Comparison of ENCODE assay signal across 9 mouse cellular contexts in the genomic region with DNA sequence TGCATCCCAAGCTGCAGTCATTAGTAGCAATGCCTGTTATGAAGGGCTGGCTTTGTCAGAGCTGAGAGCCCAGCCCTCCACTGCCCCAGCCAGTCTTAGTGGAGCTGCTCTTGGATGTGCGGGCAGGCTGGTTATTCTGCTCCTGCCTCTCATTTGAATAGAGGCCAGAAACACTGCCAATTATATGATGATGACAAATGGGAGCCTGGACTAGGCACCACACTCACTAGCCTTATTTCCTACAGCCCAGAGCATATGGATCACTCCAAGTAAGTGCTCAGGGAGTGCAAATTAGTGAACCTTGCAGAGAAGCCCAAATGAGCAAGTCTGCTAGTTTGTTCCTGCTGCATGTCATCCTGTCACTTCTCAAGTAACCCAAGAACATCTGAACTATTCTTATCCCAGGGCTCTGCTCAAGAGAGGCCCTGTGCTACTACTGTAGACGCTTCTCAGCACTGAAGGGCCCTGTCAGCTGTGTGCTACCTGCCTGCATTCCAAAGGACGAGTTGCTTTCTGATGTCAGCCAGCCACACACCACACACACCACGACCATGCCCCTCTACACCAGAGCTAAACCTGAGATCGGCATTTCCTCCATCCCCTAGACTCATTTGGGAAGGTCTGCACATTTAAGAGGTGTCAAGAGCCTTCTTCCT.
DNase-seq lines count a peak whose midpoint lies in the region; ATAC-seq and TF ChIP-seq lines count a peak whose summit lies in the region.
"Had no signal": no experiment of that assay in that cellular context is flagged by ENCODE, and none has a peak within 500 bp of the region (broad histone marks: within the 10 kb centered on the region; RNA-seq: fewer than 3 reads in every experiment).

No protein-coding gene starts in this region.

- H3K27me3 ChIP-seq in hindbrain, postnatal 0 days (ENCODE audit: insufficient read depth, low read length) = no peaks in the 10 kb centered on the region
- H3K27me3 ChIP-seq in stomach, embryonic 16.5 days (ENCODE audit: control insufficient read depth, insufficient read depth, low read length) = no peaks in the 10 kb centered on the region
- H3K27me3 ChIP-seq: liver, embryonic 12.5 days had no signal

- 46% methylated on average over 5 of the region's 5 CpGs for WGBS in hindbrain, postnatal 0 days
- 50% methylated on average over 5 of the region's 5 CpGs for WGBS in stomach, embryonic 16.5 days

- H3K4me1 ChIP-seq in hindbrain, postnatal 0 days (ENCODE audit: insufficient read depth, low read length) = no peaks in the 10 kb centered on the region
- H3K4me1 ChIP-seq in stomach, embryonic 16.5 days (ENCODE audit: control insufficient read depth, insufficient read depth, low read length) = no peaks in the 10 kb centered on the region
- H3K4me1 ChIP-seq: liver, embryonic 12.5 days had no signal

- peak overlapping the region; percentile 22; the same call in 1 of the 2 replicates for H3K27ac ChIP-seq in hindbrain, postnatal 0 days
- no peak overlapping the region for H3K27ac ChIP-seq in stomach, embryonic 16.5 days (ENCODE audit: low read length)
- H3K27ac ChIP-seq: liver, embryonic 12.5 days had no signal

- no peak overlapping the region for H3K4me2 ChIP-seq in hindbrain, postnatal 0 days (ENCODE audit: low read depth, low read length)
- H3K4me2 ChIP-seq in stomach, embryonic 16.5 days (ENCODE audit: low read depth, low read length) = no peak overlapping the region
- H3K4me2 ChIP-seq: liver, embryonic 12.5 days had no signal

- no peak overlapping the region for H3K9ac ChIP-seq in hindbrain, postnatal 0 days (replicated peaks; ENCODE audit: low read length)
- H3K9ac ChIP-seq in stomach, embryonic 16.5 days (ENCODE audit: low read length) = no peak overlapping the region
- H3K9ac ChIP-seq: liver, embryonic 12.5 days had no signal

- DNase-seq in frontal cortex, postnatal 10 days (ENCODE audit: low spot score in 2 of 2) = no peak
- DNase-seq in right cerebral cortex, adult 18-20 months = peak; percentile 26
- DNase-seq in right cerebral cortex, postnatal 14 days = no peak
- peak; percentile 59 for DNase-seq in hindbrain, postnatal 0 days (ENCODE audit: low spot score)
- no peak for DNase-seq in lung, postnatal 4 days
- DNase-seq in adrenal gland, postnatal 14 days = no peak

- no peak overlapping the region for H3K4me3 ChIP-seq in hindbrain, postnatal 0 days (ENCODE audit: low read length)
- H3K4me3 ChIP-seq in stomach, embryonic 16.5 days (replicated peaks; ENCODE audit: low read length) = no peak overlapping the region
- H3K4me3 ChIP-seq: liver, embryonic 12.5 days had no signal

- peak; percentile 89 for ATAC-seq in frontal cortex, adult (ENCODE audit: low TSS enrichment)
- ATAC-seq in hindbrain, postnatal 0 days = peak; percentile 80
- ATAC-seq in stomach, embryonic 16.5 days (ENCODE audit: insufficient read depth, low FRiP score) = peak; percentile 66; the same call in 1 of the 2 replicates
- ATAC-seq: liver, embryonic 12.5 days had no signal

- H3K36me3 ChIP-seq in hindbrain, postnatal 0 days (ENCODE audit: insufficient read depth, low read length) = no peaks in the 10 kb centered on the region
- H3K36me3 ChIP-seq in stomach, embryonic 16.5 days (ENCODE audit: control insufficient read depth, insufficient read depth, low read length) = no peaks in the 10 kb centered on the region
- H3K36me3 ChIP-seq: liver, embryonic 12.5 days had no signal

- no peaks in the 10 kb centered on the region for H3K9me3 ChIP-seq in hindbrain, postnatal 0 days (ENCODE audit: low read length)
- H3K9me3 ChIP-seq in stomach, embryonic 16.5 days (replicated peaks; ENCODE audit: control insufficient read depth, low read length) = no peaks in the 10 kb centered on the region
- H3K9me3 ChIP-seq: liver, embryonic 12.5 days had no signal

- TF ChIP-seq CTCF in hindbrain, postnatal 0 days (IDR thresholded peaks at IDR 0.05; ENCODE audit: low read depth) = no peak

Comparison
In these comparisons a context has a peak if more than half of its experiments do, and no peak if none do; other contexts are left out.
1. DNase-seq: peak in right cerebral cortex, adult 18-20 months (single experiment) and hindbrain, postnatal 0 days (single experiment); none in frontal cortex, postnatal 10 days (0 of 2), right cerebral cortex, postnatal 14 days (single experiment), lung, postnatal 4 days (0 of 2) and adrenal gland, postnatal 14 days (single experiment).
2. Peak in every context shown above with its lines, with median percentiles within 50 percentile points of each other: ATAC-seq.